Mouse (Mus musculus): ENCODE results near the gene Adgrb2. TPM values are rescaled to one million over a fixed set of nuclear protein-coding genes. Genes with fewer than 3 reads are reported as not detected.

Adgrb2 gene
- total RNA-seq (2015; ENCODE audit: low replicate concordance) (not detected in 2 replicates), total RNA-seq (2017; ENCODE audit: low replicate concordance) (not detected in 2 replicates)

GRCm38 (mm10) chr4:129984421-129985061 lies at the start of gene Adgrb2:
Adgrb2 (plus strand) TSS chr4:129984870.
- ATAC-seq (replicated peaks; ENCODE audit: low FRiP score, poor library complexity, severe bottlenecking): no peak

GRCm38 (mm10) chr4:129951359-129951821 lies 33.3 kb upstream of the Adgrb2 start:
- no peak for ATAC-seq (replicated peaks; ENCODE audit: low FRiP score, poor library complexity, severe bottlenecking)

GRCm38 (mm10) chr4:129952241-129952810 lies 32.3 kb upstream of the Adgrb2 start:
- ATAC-seq (replicated peaks; ENCODE audit: low FRiP score, poor library complexity, severe bottlenecking): no peak

GRCm38 (mm10) chr4:129954527-129954926 lies 30.1 kb upstream of the Adgrb2 start:
- ATAC-seq (replicated peaks; ENCODE audit: low FRiP score, poor library complexity, severe bottlenecking): no peak

- ATAC-seq (replicated peaks; ENCODE audit: low FRiP score, poor library complexity, severe bottlenecking): no peak
Observed at GRCm38 (mm10) chr4:129960180-129960944, 24.3 kb upstream of the Adgrb2 start.

DNA sequence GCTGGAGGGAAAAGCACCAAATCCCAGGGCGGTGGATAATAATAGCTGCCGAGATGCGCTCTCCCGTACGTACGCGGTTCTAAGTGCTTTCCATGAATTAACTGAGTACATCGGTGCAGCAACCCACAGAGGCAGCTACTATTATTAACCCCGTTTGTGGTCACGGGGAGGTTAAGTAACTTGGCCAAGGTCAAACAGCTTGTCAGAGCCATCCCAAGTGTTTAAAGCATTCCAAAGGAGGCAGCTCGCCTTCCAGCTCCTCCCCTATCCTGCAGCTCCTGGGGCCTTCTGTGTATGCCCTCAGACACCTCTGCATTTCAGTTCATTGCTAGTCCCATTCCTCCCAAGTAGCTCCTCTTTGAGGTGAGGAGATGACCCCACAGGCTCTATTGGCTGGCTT lies 19.4 kb upstream of the Adgrb2 start:
- ATAC-seq (replicated peaks; ENCODE audit: low FRiP score, poor library complexity, severe bottlenecking): no peak

DNA sequence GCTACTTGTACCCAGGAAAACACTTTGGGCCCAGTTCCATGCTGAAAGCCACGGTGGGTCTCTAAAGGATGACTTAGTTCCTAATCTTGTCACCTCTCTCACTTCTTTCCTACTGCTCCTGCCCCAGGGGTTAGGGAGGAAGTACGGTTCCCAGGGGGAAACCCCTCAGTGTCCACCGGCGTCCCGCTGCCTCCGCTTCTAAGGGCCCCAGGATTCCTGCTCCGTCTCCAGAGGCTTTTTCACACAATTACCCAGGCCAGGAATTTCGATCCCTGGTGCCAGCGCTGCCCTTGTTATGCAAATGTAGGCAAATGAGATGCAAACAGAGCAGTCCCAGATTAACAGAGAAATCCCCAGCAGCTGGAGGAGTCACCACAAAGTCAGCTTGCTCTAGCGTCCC lies 18.5 kb upstream of the Adgrb2 start:
- no peak for ATAC-seq (replicated peaks; ENCODE audit: low FRiP score, poor library complexity, severe bottlenecking)

DNA sequence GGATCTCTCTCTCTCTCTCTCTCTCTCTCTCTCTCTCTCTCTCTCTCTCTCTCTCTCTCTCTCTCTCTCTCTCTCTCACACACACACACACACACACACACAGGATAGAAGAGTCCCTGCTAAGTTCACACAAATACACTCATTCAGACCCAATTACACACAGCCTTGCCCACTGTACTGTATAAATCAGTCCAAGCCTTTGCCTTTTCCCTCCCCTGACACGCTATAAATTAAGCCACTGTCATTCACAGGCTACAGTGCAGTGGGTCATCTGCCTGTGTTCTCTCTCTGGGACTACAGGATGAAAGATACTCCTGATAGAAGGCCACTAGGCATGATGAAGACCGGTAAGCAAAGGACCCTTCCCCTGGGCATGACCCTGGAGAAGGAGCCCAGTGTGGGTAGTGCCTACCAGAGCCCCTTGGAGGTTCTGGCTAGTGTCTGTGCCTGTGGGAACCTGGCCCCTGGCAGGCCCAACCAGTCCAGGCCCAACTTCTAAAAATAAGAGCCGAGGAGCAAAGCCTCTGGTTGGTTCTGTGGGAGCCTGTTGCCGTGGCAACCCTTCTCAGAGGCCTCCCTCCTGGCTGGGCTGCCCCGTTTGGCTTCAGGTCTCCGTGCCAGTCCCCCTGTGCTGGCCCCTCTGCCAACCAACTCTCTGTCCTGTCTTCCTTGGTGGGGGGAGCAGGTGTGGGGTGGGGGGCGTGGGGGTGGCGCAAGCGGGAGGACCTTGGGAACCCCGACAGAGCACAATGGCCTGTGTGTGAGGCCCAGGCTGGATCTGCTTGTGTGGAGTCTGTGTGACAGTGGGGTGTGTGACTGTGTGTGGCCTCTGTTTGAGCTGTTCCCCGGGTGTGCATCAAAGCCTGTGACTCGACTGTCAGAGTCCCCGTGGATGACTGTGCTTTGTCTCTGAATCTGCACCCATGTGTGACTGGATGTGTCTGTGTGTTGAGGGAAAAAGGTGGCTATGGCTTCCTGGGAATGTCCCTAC lies 17.4 kb upstream of the Adgrb2 start:
- no peak for ATAC-seq (replicated peaks; ENCODE audit: low FRiP score, poor library complexity, severe bottlenecking)

- ATAC-seq (replicated peaks; ENCODE audit: low FRiP score, poor library complexity, severe bottlenecking): no peak
Observed at GRCm38 (mm10) chr4:129970168-129970567, 14.5 kb upstream of the Adgrb2 start.

DNA sequence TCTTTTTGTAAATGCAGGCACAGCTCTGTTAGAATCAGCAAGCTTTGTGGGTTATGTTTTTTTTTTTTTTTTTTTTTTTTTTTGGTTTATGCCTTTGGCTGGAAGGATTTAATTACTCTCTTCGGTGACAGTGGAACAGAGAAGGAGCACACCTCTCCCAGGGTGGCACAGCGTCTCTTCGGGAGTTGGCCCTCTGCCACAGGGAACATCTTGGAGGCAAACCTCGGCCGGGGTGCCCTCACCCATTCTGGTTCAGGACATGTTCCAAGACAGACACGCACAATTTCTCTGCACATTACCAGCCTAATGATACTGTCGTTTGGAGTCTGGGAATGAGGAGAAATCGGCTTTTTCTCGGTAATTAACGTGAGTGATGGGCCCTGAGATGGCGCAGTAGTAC lies 13.8 kb upstream of the Adgrb2 start:
- no peak for ATAC-seq (replicated peaks; ENCODE audit: low FRiP score, poor library complexity, severe bottlenecking)

DNA sequence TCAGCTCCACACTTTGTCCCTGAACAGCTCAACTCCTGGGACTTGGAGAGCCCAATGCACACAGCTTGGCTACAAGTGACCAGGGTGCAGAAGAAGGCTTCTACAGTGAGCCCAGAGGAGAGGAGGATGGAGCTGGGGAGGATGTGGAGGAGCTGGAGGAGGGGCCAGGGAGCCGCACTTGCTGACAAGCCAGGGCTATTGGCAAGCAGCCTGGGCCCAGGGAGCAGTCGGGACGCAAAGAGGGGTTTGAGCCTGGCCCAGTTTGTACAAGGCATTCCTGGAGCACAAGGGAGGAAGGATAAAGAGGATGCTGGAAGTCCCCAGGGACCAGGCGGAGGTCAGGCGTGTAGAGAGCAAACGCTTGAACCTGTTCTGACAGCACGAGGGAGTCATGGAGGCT lies 12.7 kb upstream of the Adgrb2 start:
- ATAC-seq (replicated peaks; ENCODE audit: low FRiP score, poor library complexity, severe bottlenecking): no peak

GRCm38 (mm10) chr4:129974285-129974684 lies 10.4 kb upstream of the Adgrb2 start:
- ATAC-seq (replicated peaks; ENCODE audit: low FRiP score, poor library complexity, severe bottlenecking): no peak

- no peak for ATAC-seq (replicated peaks; ENCODE audit: low FRiP score, poor library complexity, severe bottlenecking)
Observed at GRCm38 (mm10) chr4:129977256-129977655, 7.4 kb upstream of the Adgrb2 start.

DNA sequence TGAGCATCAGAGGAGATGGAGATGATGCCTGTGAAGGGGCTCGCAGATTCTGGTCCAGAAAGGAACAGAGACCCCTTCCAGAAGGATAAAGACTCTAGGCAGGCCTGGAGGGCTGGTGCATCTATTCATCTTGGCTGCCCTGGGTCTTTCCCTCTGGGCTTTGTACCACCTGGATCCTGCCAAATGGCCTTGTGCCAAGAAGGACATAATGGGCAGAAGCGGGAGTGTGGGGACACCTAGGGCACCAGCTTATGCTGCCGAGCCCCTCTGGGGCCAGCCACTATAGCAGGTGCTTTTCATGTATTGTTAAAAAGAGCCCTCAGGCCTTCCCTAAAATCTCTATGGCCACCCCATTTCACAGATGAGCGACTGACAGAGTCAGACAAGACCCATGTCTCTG lies 6.4 kb upstream of the Adgrb2 start:
- no peak for ATAC-seq (replicated peaks; ENCODE audit: low FRiP score, poor library complexity, severe bottlenecking)

DNA sequence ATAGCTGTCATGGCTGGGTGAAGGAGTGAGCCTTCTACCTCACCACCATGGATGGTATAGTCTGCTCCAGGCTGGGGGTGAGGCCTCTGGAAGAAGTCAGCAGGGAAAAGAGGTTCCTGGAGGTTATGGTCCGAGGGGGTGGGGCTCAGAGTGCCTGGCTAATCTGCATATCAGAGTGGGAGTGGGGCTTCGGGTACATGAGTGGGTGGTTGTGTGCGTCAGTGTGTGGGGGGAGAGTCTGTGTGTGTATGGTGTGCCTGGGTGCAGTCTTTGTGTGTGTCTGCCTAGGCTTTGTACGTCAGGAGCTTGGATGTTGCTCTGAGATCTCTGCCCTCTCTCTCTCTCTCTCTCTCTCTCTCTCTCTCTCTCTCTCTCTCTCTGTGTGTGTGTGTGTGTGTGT lies 5.7 kb upstream of the Adgrb2 start:
- no peak for ATAC-seq (replicated peaks; ENCODE audit: low FRiP score, poor library complexity, severe bottlenecking)

DNA sequence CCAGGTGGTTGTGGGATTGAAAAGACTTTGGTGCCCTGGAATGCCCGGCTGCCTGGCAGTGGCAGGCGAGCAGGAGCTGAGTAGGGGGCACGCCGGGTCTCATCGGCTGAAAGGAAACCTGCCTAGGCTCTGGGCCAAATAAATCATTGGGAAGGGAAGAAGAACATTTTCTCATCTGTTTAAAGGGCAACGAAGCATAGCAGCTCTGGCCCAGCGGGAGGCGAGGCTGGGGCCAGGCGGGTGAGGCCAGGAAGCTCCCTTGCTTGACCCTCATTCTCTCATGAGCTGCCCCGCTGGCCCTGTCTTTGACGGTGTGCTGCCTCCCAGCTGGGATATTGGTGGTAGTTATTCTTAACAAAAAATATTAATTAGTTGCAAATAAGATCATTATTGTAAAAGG lies 3.0 kb upstream of the Adgrb2 start:
- no peak for ATAC-seq (replicated peaks; ENCODE audit: low FRiP score, poor library complexity, severe bottlenecking)

- no peak for ATAC-seq (replicated peaks; ENCODE audit: low FRiP score, poor library complexity, severe bottlenecking)
Observed at GRCm38 (mm10) chr4:129983046-129983445, 1.6 kb upstream of the Adgrb2 start.

DNA sequence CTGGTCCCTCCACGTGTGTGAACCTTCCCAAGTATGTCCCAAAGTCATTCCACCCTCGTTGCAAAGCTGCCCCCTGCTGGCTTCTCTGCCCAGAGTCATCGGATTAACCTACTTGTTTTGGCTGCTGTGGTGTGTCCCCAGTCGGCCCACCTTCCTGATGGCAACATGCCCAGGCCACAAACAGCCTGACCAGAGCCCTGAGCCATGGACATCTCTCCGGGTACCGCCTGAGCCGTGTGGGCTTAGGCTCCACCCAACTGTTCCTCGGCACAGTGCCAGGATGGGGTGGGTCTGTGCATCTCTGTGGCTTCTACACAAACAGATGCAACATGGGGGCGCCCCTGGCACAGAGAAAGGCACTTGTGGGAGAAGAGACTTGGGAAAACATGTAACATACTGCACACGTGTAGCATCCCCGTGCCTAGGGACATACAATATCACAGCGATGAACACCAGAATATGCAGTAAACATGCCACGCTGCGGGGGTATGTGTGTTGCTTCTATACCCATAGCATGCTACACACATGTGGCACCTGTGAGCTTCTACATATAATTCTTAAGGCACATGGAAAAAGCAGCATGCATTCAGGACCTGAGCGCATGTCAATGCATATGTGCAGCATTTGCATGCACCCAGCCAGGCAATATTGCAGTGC lies 778 bp upstream of the Adgrb2 start:
- no peak for ATAC-seq (replicated peaks; ENCODE audit: low FRiP score, poor library complexity, severe bottlenecking)

DNA sequence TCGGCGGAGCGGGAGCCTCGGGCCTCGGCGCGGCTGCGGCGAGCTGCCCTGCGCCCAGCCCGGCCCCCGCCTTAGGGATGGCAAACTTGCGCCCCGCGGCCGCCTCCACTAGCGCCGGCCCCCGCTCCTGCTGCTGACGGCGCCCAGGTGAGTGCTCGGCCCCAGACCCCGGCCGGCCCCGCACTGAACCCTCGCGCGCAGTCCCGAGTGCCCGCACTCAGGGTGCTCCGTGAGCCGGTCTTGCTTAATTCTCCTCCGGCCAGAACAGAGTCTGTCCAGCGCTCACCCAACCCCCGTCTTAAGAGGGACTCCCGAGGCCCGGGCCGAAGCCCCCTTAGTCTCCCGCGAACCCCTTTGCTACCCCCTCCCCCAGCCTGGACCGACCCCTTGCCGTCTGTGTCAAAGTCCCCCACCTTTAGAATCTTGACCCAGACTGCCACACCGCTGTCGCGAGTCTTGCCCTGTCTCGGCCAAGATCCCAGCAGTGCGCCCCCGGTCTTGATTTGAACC lies 546 bp downstream of the Adgrb2 start:
- ATAC-seq (replicated peaks; ENCODE audit: low FRiP score, poor library complexity, severe bottlenecking): no peak
